Mouse (Mus musculus): Measurements from ENCODE around the gene Rims1.

Gene Rims1

GRCm38 (mm10) chr1:22805726-22806625 lies at the start of gene Rims1:
Rims1 (minus strand) TSS chr1:22805994.
- 1% methylated on average over 70 of the region's 76 CpGs for WGBS

GRCm38 (mm10) chr1:22806626-22807096 lies 867 bp upstream of the Rims1 start:
- WGBS, result 17% methylated on average over 8 of the region's 8 CpGs

- 6% methylated on average over 15 of the region's 15 CpGs for WGBS
Observed at GRCm38 (mm10) chr1:22805025-22805725, 619 bp downstream of the Rims1 start.

GRCm38 (mm10) chr1:22804148-22804885 lies 1.5 kb downstream of the Rims1 start:
- 37% methylated on average over 4 of the region's 4 CpGs for WGBS

- 37% methylated on average over 2 of the region's 2 CpGs for WGBS
Observed at GRCm38 (mm10) chr1:22803471-22803870, 2.3 kb downstream of the Rims1 start.

- WGBS, result 44% methylated on average over 5 of the region's 5 CpGs
Observed at GRCm38 (mm10) chr1:22800276-22800675, 5.5 kb downstream of the Rims1 start.

- WGBS, result 75% methylated on average over 5 of the region's 5 CpGs
Observed at GRCm38 (mm10) chr1:22797091-22797490, 8.7 kb downstream of the Rims1 start.

- WGBS, result 24% methylated on average over 7 of the region's 7 CpGs
Observed at GRCm38 (mm10) chr1:22789391-22789909, 16.3 kb downstream of the Rims1 start.

GRCm38 (mm10) chr1:22787616-22788015 lies 18.2 kb downstream of the Rims1 start:
- WGBS, result 92% methylated on average over 5 of the region's 5 CpGs

- WGBS, result 56% methylated on average over 7 of the region's 7 CpGs
Observed at GRCm38 (mm10) chr1:22770530-22771254, 35.1 kb downstream of the Rims1 start.

- WGBS, result 42% methylated on average over 4 of the region's 4 CpGs
Observed at GRCm38 (mm10) chr1:22763376-22763775, 42.4 kb downstream of the Rims1 start.

GRCm38 (mm10) chr1:22762780-22763179 lies 43.0 kb downstream of the Rims1 start:
- 95% methylated on average over 5 of the region's 5 CpGs for WGBS

GRCm38 (mm10) chr1:22750536-22750935 lies 55.3 kb downstream of the Rims1 start:
- WGBS, result 87% methylated on average over 2 of the region's 2 CpGs

GRCm38 (mm10) chr1:22744655-22745054 lies 61.1 kb downstream of the Rims1 start:
- WGBS, result 79% methylated on average over 5 of the region's 5 CpGs

- WGBS, result 84% methylated on average over 6 of the region's 6 CpGs
Observed at GRCm38 (mm10) chr1:22737491-22737890, 68.3 kb downstream of the Rims1 start.

- 90% methylated on average over 2 of the region's 2 CpGs for WGBS
Observed at GRCm38 (mm10) chr1:22734429-22734828, 71.4 kb downstream of the Rims1 start.

GRCm38 (mm10) chr1:22733281-22733680 lies 72.5 kb downstream of the Rims1 start:
- 46% methylated on average over 1 of the region's 1 CpGs for WGBS

- 37% methylated on average over 4 of the region's 4 CpGs for WGBS
Observed at GRCm38 (mm10) chr1:22728207-22728606, 77.6 kb downstream of the Rims1 start.

GRCm38 (mm10) chr1:22720714-22721113 lies 85.1 kb downstream of the Rims1 start:
- 47% methylated on average over 2 of the region's 2 CpGs for WGBS

GRCm38 (mm10) chr1:22709461-22709860 lies 96.3 kb downstream of the Rims1 start:
- 33% methylated on average over 2 of the region's 2 CpGs for WGBS

GRCm38 (mm10) chr1:22695046-22695445 lies 110.7 kb downstream of the Rims1 start:
- 22% methylated on average over 1 of the region's 1 CpGs for WGBS

Measured in cerebral cortex, adult 2 months (tissue).